Mouse (Mus musculus): ENCODE measurements at regions not wholly inside any gene's neighbourhood (a gene's known extent, or its start where the extent isn't known, plus 50 kb on each side); places are given as distances from the start of the nearest gene placed in this dataset.

DNA sequence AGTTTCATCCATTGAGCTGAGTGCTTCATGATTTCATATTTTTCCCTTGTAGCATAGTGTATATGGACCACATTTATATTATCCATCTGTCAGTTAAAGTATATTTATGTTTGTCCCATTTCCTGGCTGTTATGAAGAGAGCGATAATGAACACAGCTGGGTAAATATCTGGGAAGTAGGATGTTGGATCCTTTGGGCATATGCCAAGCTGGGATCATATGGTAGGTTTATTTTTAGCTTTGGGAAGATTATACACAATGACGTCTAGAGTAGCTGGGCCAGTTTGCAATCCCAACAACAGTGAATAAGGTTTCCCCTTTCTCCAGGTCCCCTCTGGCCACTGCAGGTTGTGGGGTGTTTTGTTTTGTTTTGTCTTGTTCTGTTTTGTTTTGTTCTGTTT is 164.5 kb downstream of the Gm765 start:
- no peak for DNase-seq (ENCODE audit: extremely low read depth, insufficient read length, low spot score)

GRCm38 (mm10) chr6:98149043-98149813 is 193.3 kb downstream of the Gm765 start:
- no peak for DNase-seq (ENCODE audit: extremely low read depth, insufficient read length, low spot score)

GRCm38 (mm10) chr6:98147855-98148254 is 194.7 kb downstream of the Gm765 start:
- DNase-seq (ENCODE audit: extremely low read depth, insufficient read length, low spot score) = no peak

GRCm38 (mm10) chr6:98132931-98133330 is 209.6 kb downstream of the Gm765 start:
- DNase-seq (ENCODE audit: extremely low read depth, insufficient read length, low spot score) = no peak

DNA sequence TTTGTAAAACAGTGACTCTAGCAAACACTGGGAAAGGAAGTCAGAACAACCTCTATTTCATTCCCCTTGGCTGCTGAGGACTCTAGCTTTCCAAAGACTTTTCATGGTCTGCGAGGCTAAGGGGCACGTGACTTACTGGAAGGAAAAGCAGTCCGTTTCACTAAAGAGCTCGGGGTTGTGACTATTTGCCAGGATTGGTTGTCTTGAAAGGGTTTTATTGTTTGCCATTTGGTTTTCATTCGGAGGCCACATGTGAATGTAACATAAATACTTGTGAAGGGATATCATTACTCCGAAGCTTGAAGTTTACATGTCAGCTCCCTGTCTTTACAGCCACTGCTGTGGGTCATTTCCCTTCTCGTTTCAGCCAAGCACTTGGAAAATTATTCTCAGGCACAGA is 217.1 kb downstream of the Gm765 start:
- DNase-seq (ENCODE audit: extremely low read depth, insufficient read length, low spot score) = no peak

DNA sequence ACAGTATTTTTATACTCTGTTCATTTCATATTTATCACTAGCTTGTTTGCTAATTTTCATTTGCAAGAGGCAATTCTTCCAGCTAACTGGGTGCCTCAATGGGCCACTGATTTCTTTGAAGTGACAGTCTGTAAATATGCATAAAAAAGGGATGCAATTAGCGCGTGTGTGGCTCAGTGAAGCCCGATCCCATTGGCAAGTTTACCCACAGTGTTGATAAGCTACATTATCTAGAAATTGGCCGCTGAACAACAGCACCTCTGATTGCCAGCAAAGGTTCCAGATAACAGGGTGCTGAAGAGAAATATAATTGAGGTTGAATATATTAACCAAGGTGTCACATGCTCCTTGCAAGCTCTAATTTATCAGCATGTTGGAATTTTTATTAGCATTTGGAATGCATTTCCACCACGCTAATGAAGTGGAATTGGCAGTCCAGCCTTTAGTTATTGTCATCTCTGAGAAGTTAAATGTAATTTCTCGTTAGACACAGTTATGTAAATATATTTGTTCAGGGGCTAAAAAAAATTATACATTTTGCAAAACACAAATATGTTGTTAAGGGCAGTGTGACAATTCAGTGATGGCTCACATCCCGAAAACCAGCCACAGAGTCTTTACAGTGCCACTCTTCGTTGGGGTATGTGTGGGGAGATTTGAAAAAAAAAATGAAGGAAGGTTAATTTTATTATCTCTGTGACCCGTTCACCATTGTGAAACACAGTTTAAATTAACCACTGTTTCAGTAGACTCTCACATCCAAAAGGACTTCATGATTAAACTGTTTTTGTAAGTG is 224.0 kb downstream of the Gm765 start:
- no peak for DNase-seq (ENCODE audit: extremely low read depth, insufficient read length, low spot score)

DNA sequence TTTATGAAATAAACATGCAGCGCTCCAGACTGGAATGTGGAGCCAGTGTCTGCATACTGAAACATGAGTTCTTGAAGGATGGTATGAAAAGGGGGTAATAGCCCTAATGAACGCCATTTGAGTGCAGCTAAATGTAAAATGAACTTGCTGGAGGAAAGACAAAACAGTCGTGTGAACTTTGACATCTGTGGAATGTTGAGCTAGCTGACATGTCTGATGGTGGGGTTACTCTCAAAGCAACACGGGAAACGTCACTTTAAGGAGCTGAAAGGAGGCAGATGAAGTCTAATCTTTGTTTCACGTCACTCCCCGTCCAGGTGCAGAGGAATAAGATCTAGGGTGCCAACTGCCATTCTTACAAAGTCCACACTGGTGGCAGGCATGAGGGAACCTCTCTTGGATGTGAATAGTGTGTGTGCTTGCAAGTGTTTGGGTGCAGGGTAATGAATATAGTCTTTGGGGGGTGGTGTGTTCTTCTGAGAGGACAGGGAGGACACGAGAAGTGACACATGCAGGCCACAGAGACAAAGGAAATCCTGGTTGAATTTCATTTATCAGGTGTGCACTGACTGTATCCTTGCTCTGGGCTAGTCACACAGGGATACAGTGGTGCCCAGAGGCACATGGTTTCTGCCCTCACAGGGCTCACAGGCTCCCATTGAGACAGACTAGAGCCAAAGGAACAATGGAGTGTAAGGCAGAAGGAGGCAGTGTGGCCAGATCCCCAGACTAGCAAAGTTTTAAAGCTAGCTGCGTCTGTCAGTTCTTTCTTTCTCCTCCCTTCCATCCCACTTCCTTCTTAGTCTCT is 228.0 kb downstream of the Gm765 start:
- no peak for DNase-seq (ENCODE audit: extremely low read depth, insufficient read length, low spot score)

- no peak for DNase-seq (ENCODE audit: extremely low read depth, insufficient read length, low spot score)
Measured at GRCm38 (mm10) chr6:98113708-98114107, 228.8 kb downstream of the Gm765 start.

DNA sequence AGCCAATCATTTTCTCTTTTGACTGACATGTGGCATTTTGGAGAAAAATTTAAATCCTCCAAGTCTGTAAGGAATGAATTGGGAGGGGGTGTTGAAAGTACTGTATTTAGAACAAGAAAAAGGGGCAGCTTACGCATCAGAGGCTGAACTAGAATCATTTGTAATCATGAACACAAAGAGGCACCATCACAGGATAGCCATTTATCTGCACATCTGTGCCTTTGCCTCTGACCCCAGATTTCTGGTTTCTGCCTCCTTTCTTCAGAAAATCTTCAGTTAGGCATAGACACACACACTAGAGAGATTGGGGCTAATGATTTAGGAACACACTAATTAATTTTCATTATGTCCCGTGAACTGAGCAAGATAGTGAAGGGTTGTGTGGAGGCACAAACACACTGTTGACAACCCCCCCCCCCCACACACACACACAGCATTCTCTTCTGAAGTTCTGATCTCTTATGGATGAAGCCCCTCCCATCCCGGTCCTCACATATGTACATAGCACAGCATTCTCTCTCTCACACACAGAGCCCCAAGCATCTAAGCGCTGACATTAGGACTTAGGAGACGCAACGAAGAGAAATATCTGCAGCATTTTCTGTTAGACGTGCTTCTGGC is 229.9 kb downstream of the Gm765 start:
- no peak for DNase-seq (ENCODE audit: extremely low read depth, insufficient read length, low spot score)

DNA sequence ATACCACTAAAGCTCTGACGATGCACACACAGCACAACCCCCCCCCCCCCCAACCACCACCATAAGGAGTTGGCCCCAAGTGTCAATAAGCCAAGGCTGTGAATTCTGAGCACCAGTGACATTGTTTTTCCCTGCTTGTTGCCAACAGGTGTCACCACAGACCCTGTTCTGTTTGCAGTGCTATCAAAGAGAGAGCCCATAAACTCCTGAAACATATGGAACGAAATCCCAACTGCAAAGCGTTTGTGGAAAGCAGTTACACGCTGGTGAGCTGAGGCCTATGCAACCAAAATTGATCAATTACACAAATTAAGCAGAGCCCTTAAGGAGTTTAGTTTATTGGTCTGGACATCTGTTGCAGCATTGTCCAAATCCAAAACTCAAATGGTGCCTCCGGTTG is 235.4 kb downstream of the Gm765 start:
- DNase-seq (ENCODE audit: extremely low read depth, insufficient read length, low spot score) = no peak

DNA sequence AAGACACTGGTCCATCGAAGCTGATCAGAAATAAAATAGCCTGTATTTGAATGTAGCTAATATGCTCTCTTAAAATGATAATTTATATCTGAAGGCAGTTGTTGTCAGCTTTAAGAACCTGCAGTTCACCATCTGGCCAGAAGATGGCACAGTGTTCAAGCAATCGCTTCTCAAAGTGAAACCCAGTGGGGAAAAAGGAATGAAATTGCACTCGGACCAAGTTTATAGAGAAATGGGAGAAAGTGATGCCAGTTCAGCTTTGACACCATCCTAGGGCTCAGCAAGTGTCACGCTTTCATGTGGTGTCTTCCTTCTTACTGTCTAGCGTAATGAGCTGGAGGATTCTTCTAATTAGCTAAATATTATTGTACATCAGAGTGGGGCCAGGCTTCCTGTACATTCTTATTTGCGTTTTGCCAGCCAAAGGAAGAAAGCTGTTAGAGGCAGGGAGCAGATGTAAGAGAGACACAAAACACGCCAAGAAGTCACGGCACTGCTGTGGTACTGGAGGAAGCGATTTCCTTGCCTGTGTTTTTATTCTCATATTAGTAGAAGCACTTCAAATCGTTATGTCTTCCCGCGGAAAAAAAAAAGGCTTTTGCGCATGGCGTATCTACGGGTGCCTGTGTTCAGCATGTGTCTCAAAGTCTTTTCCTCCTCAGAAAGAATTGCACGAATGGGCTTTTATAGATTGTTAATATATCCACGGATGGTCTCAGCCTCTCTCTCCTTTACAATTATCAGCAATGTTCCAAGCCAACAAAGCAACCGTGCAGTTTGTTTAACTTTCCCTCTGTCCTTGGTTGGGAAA is 237.1 kb downstream of the Gm765 start:
- DNase-seq (ENCODE audit: extremely low read depth, insufficient read length, low spot score) = peak; percentile 24

- no peak for DNase-seq (ENCODE audit: extremely low read depth, insufficient read length, low spot score)
Measured at GRCm38 (mm10) chr6:98104432-98104831, 238.1 kb downstream of the Gm765 start.

DNA sequence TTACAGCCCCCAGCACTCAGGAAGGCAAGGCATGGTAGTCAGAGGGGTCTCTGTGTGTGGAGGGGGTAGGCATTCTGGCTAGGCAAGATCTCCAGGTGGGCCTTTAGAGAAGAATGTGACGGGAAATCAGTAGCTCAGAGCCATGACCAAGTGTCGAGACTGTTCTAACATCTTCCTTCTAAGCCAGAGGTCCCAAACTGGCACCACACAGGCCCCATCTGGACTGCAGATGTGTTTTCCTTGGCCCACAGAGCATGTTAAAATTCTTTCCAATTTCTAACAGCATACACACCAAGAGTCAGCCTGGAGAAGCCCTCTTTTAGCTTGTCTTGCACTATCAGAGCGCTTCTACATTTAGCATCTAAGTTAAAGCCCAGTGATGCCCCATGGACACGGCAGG is 241.5 kb downstream of the Gm765 start:
- DNase-seq (ENCODE audit: extremely low read depth, insufficient read length, low spot score) = no peak

GRCm38 (mm10) chr6:98099126-98099525 is 243.4 kb downstream of the Gm765 start:
- no peak for DNase-seq (ENCODE audit: extremely low read depth, insufficient read length, low spot score)

DNA sequence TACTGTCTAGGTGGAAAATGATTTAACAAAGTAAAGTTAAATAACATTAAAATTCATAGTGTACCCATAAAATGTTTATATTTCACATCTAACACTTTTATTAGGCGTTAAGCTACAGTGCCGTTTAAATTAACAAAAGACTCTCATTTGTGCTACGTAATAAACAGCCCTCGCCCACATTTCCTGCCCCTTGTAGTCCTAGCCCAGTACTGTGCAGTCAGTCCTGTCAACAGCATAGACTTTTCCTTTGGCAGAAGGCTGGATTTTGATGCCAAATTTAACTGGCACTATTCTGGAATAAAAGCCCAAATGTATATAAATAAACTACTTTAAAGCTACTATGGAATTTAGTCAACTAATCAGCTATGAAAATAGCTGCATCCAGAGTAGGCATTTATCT is 247.3 kb downstream of the Gm765 start:
- no peak for DNase-seq (ENCODE audit: extremely low read depth, insufficient read length, low spot score)

GRCm38 (mm10) chr6:98089185-98089584 is 253.4 kb downstream of the Gm765 start:
- DNase-seq (ENCODE audit: extremely low read depth, insufficient read length, low spot score) = no peak

- DNase-seq (ENCODE audit: extremely low read depth, insufficient read length, low spot score) = no peak
Measured at GRCm38 (mm10) chr6:98080076-98080475, 262.5 kb downstream of the Gm765 start.

Measured in 3134 (cell line).